16 mouse cellular contexts compared by ENCODE assay signal in genomic region chr9:48749168-48749567, GRCm38 (mm10).
A peak's percentile ranks its signal among the peaks of the same experiment; 100 is the strongest.
DNase-seq lines count a peak whose midpoint lies in the region; ATAC-seq and TF ChIP-seq lines count a peak whose summit lies in the region.
"Had no signal": no experiment of that assay in that cellular context is flagged by ENCODE, and none has a peak within 500 bp of the region (broad histone marks: within the 10 kb centered on the region; RNA-seq: fewer than 3 reads in every experiment).

No protein-coding gene starts in this region.

- TF ChIP-seq CTCF in layer of hippocampus, adult 2 months (conservative IDR thresholded peaks at IDR 0.05): no peak

- H3K4me3 ChIP-seq in layer of hippocampus, adult 2 months: no peak overlapping the region
- H3K4me3 ChIP-seq in intestine, embryonic 15.5 days (replicated peaks): no peak overlapping the region
- H3K4me3 ChIP-seq in kidney, embryonic 15.5 days (replicated peaks): no peak overlapping the region
- H3K4me3 ChIP-seq: forebrain, embryonic 12.5 days; limb, embryonic 13.5 days; neural tube, embryonic 13.5 days had no signal

- no peaks in the 10 kb centered on the region for H3K36me3 ChIP-seq in intestine, embryonic 15.5 days
- H3K36me3 ChIP-seq in kidney, embryonic 15.5 days: no peaks in the 10 kb centered on the region
- H3K36me3 ChIP-seq: forebrain, embryonic 12.5 days; limb, embryonic 13.5 days; neural tube, embryonic 13.5 days had no signal

- WGBS in intestine, embryonic 15.5 days: 64% methylated on average over 4 of the region's 4 CpGs
- WGBS in kidney, embryonic 15.5 days: 55% methylated on average over 4 of the region's 4 CpGs

- H3K27ac ChIP-seq in layer of hippocampus, adult 2 months: peak overlapping the region; percentile 70
- no peak overlapping the region for H3K27ac ChIP-seq in intestine, embryonic 15.5 days
- H3K27ac ChIP-seq in kidney, embryonic 15.5 days: no peak overlapping the region
- H3K27ac ChIP-seq: forebrain, embryonic 12.5 days; limb, embryonic 13.5 days; neural tube, embryonic 13.5 days had no signal

- H3K4me2 ChIP-seq in intestine, embryonic 15.5 days (replicated peaks): no peak overlapping the region
- no peak overlapping the region for H3K4me2 ChIP-seq in kidney, embryonic 15.5 days
- H3K4me2 ChIP-seq: forebrain, embryonic 12.5 days; limb, embryonic 13.5 days; lung, embryonic 14.5 days; neural tube, embryonic 13.5 days had no signal

- H3K27me3 ChIP-seq in intestine, embryonic 15.5 days (replicated peaks): no peaks in the 10 kb centered on the region
- H3K27me3 ChIP-seq in kidney, embryonic 15.5 days: peaks cover 24% of the 10 kb centered on the region; the same call in 1 of the 2 replicates
- H3K27me3 ChIP-seq: forebrain, embryonic 12.5 days had no signal

- H3K4me1 ChIP-seq in intestine, embryonic 15.5 days (replicated peaks): peaks cover 7% of the 10 kb centered on the region; the same call in 1 of the 2 replicates
- H3K4me1 ChIP-seq in kidney, embryonic 15.5 days: 0 out of 2 replicates have a peak, but pooled peaks cover 6% of the 10 kb centered on the region

- no peak overlapping the region for H3K9ac ChIP-seq in intestine, embryonic 15.5 days
- H3K9ac ChIP-seq in kidney, embryonic 15.5 days: no peak overlapping the region
- H3K9ac ChIP-seq: forebrain, embryonic 12.5 days; limb, embryonic 13.5 days; lung, embryonic 14.5 days; neural tube, embryonic 13.5 days had no signal

- DNase-seq in frontal cortex, postnatal 36 days (ENCODE audit: low spot score in 2 of 2): no peak
- no peak for DNase-seq in layer of hippocampus, adult 2 months (ENCODE audit: low spot score in 2 of 2)
- DNase-seq in layer of hippocampus, adult 11-12 months (ENCODE audit: low spot score): no peak
- DNase-seq in brain, adult 2 months (ENCODE audit: low read depth, low spot score): peak; percentile 50
- peak; percentile 66 for DNase-seq in lung, postnatal 10 days
- DNase-seq: cerebellum, adult 2 months; embryo, embryonic 11 days; lung, embryonic 14.5 days; thymus, postnatal 14 days had no signal

- no peaks in the 10 kb centered on the region for H3K9me3 ChIP-seq in intestine, embryonic 15.5 days
- no peaks in the 10 kb centered on the region for H3K9me3 ChIP-seq in kidney, embryonic 15.5 days (replicated peaks)
- H3K9me3 ChIP-seq: forebrain, embryonic 12.5 days; neural tube, embryonic 13.5 days had no signal

- ATAC-seq in frontal cortex, adult (ENCODE audit: low TSS enrichment): peak; percentile 18; the same call in 1 of the 2 replicates
- no peak for ATAC-seq in intestine, embryonic 15.5 days
- no peak for ATAC-seq in kidney, embryonic 15.5 days (replicated peaks; ENCODE audit: low FRiP score)
- ATAC-seq: activated CD4-positive, CD25-positive, alpha-beta regulatory T cell, adult 4 months had no signal

Comparison
In these comparisons a context has a peak if more than half of its experiments do, and no peak if none do; other contexts are left out.
1. DNase-seq: peak in brain, adult 2 months (single experiment) and lung, postnatal 10 days (single experiment); none in frontal cortex, postnatal 36 days (0 of 2), layer of hippocampus, adult 2 months (0 of 2) and layer of hippocampus, adult 11-12 months (single experiment).